Mouse (Mus musculus) C2C12 (cell line): ENCODE data around the gene Sema6c.

Source experiments
- CTCF ChIP-seq: IDR thresholded peaks from one replicate; pipeline ENCODE4 v1.5.1; 2011; ENCODE audit not compliant: control insufficient read depth, insufficient read depth, insufficient read length
- MYOD1 ChIP-seq: IDR thresholded peaks from one replicate; pipeline ENCODE4 v1.6.1; 2011; ENCODE audit warnings: low read depth; ENCODE audit not compliant: control insufficient read depth, insufficient read length
- MYOG ChIP-seq: IDR thresholded peaks from one replicate; pipeline ENCODE4 v1.6.1; 2011; ENCODE audit not compliant: control insufficient read depth, insufficient read length; ENCODE audit errors: extremely low read depth

- TF ChIP-seq CTCF (no peak), MYOG (no peak), MYOD1 (no peak)
Observed at GRCm38 (mm10) chr3:95117751-95118150, 42.5 kb upstream of the Sema6c start.
